Mouse (Mus musculus) embryonic facial prominence, embryonic 12.5 days (tissue): Measurements from ENCODE around the gene Olfr132. TPM values are rescaled to one million over a fixed set of nuclear protein-coding genes. Genes with fewer than 3 reads are reported as not detected.
"Not testable (repeated sequence)": the region's sequence is repeated elsewhere in the genome, so short reads cannot be mapped to it uniquely, and the experiment has no call there.

Experiments
- ATAC-seq: fragments of 200-750 bp; cut with Nextera tagmentation; 2 replicates; pipeline ENCODE4 v1.8.0; 2017; ENCODE audit not compliant: insufficient number of reproducible peaks, insufficient read depth, low FRiP score, low TSS enrichment
- H3K27ac ChIP-seq: fragments of 300-500 bp; sonication (generic); 2 replicates; pipeline ENCODE4 v1.5.1; 2016; ENCODE audit warnings: mild to moderate bottlenecking
- H3K27me3 ChIP-seq: fragments of 300-500 bp; sonication (generic); 2 replicates; pipeline ENCODE4 v1.6.1; 2016; ENCODE audit warnings: mild to moderate bottlenecking, moderate library complexity
- H3K36me3 ChIP-seq: fragments of 300-500 bp; sonication (generic); 2 replicates; pipeline ENCODE4 v1.6.1; 2016; ENCODE audit warnings: mild to moderate bottlenecking
- H3K4me1 ChIP-seq: fragments of 300-500 bp; sonication (generic); 2 replicates; pipeline ENCODE4 v1.6.1; 2016
- H3K4me2 ChIP-seq: fragments of 300-500 bp; sonication (generic); replicated peaks from 2 replicates; pipeline ENCODE4 v1.6.1; 2016; ENCODE audit warnings: mild to moderate bottlenecking, moderate library complexity
- H3K4me3 ChIP-seq: fragments of 300-500 bp; sonication (generic); 2 replicates; pipeline ENCODE4 v1.5.1; 2016; ENCODE audit warnings: mild to moderate bottlenecking
- H3K9ac ChIP-seq: fragments of 300-500 bp; sonication (generic); 2 replicates; pipeline ENCODE4 v1.6.1; 2016; ENCODE audit warnings: mild to moderate bottlenecking, moderate library complexity
- H3K9me3 ChIP-seq: fragments of 300-500 bp; sonication (generic); 2 replicates; pipeline ENCODE4 v1.6.1; 2016; ENCODE audit warnings: mild to moderate bottlenecking, moderate library complexity
- WGBS: fragments of 180-500 bp; shearing (Covaris S2); methylation state at CpG from one replicate; pipeline ENCODE4 v1.1.7; 2016; 5-methylcytosine and 5-hydroxymethylcytosine counted together
- polyA plus RNA-seq: library from polyadenylated mRNA; unstranded; fragments of >200 nt; fragmentation: Nextera tagmentation; extraction: Ambion mirVana; gene quantifications from 2 replicates; pipeline ENCODE4 v1.2.1, GENCODE M21; 2016

The Olfr132 gene
- polyA plus RNA-seq, result not detected in 2 replicates

GRCm38 (mm10) chr17:38134426-38134825 lies at the start of gene Olfr132:
Gene Olfr132, minus strand, starts transcription at chr17:38134526.
- Histone ChIP-seq H3K27ac (no peak within 1 kb of the TSS), H3K9me3 (no peaks in the 10 kb centered on the region)
- WGBS, result 46% methylated on average over 1 of the region's 1 CpGs

GRCm38 (mm10) chr17:38171088-38171487 lies 36.8 kb upstream of the Olfr132 start, which contains the start of gene Olfr134:
Gene Olfr134, plus strand, starts transcription at chr17:38171388.
- Histone ChIP-seq H3K4me2 (no peak within 1 kb of the TSS), H3K4me1 (no peaks in the 10 kb centered on the region), H3K9ac (no peak within 1 kb of the TSS), H3K4me3 (no peak within 1 kb of the TSS), H3K36me3 (no peaks in the 10 kb centered on the region), H3K27me3 (no peaks in the 10 kb centered on the region), H3K9me3 (no peaks in the 10 kb centered on the region), H3K27ac (no peak within 1 kb of the TSS)
- no peak for ATAC-seq
- WGBS, result 69% methylated on average over 3 of the region's 3 CpGs

More at GRCm38 (mm10) chr17:38134426-38134825, at the start of gene Olfr132:
- no peak within 1 kb of the TSS for H3K4me2 ChIP-seq
- no peaks in the 10 kb centered on the region for H3K36me3 ChIP-seq
- H3K27me3 ChIP-seq, result no peaks in the 10 kb centered on the region
- H3K4me3 ChIP-seq, result no peak within 1 kb of the TSS
- H3K9ac ChIP-seq, result no peak within 1 kb of the TSS
- H3K4me1 ChIP-seq, result no peaks in the 10 kb centered on the region
- no peak for ATAC-seq

DNA sequence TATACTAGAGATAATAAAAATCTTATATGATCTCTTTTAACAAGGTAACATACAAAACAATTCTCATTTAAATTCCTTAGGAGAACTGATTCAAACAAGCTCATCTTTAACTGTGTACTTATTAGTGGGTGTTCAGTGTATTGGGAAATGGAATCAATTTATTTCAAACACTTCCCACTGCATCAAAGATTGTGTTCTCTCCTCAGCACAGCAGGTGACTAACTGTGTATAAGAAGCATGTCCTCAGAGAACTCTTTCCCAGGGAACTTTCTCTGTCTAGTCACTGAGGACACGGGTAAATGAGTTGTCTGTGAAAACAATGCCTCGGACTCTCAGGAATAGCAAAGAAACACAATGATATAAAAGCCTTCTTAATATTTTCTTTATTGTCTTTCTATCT lies 10.7 kb upstream of the Olfr132 start, which contains the start of gene Olfr133:
TSS of gene Olfr133 (plus strand) at position 301 of the 400 bp plus-strand sequence.
- no peaks in the 10 kb centered on the region for H3K4me1 ChIP-seq
- H3K4me2 ChIP-seq, result no peak within 1 kb of the TSS
- no peak within 1 kb of the TSS for H3K27ac ChIP-seq
- H3K36me3 ChIP-seq, result no peaks in the 10 kb centered on the region
- H3K4me3 ChIP-seq, result no peak within 1 kb of the TSS
- ATAC-seq, result no peak
- no peak within 1 kb of the TSS for H3K9ac ChIP-seq
- H3K27me3 ChIP-seq, result no peaks in the 10 kb centered on the region
- no peaks in the 10 kb centered on the region for H3K9me3 ChIP-seq
- 82% methylated on average over 2 of the region's 2 CpGs for WGBS

GRCm38 (mm10) chr17:38125371-38125770 lies 9.0 kb downstream of the Olfr132 start:
- not testable (repeated sequence) for H3K4me2 ChIP-seq, H3K27ac ChIP-seq, H3K9ac ChIP-seq, H3K4me1 ChIP-seq, H3K4me3 ChIP-seq, H3K27me3 ChIP-seq, H3K36me3 ChIP-seq, ATAC-seq, H3K9me3 ChIP-seq
- 77% methylated on average over 3 of the region's 3 CpGs for WGBS

DNA sequence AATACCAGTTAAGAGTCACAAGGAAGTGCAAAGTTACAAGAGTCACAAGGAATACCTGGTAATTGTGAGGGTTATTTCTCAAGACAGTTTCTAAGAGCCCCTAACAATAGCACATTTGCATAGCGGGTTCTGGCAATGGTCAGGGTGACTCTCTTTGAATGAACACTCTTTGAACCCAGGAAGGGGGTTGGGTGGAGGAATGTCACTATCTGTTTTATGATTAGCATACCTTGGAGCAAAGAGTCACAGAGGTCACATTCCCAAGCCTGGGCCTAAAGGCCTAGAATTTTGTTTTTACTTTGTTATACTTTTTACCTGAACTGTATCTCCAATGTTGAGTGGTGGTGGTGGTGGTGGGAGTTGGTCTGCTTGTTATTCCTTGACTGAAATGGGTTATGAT lies 10.1 kb downstream of the Olfr132 start:
- H3K4me2 ChIP-seq, H3K9me3 ChIP-seq, H3K9ac ChIP-seq, H3K4me3 ChIP-seq, ATAC-seq, H3K36me3 ChIP-seq, H3K27me3 ChIP-seq, H3K4me1 ChIP-seq, H3K27ac ChIP-seq: not testable (repeated sequence)
- WGBS, result 65% methylated on average over 1 of the region's 1 CpGs

DNA sequence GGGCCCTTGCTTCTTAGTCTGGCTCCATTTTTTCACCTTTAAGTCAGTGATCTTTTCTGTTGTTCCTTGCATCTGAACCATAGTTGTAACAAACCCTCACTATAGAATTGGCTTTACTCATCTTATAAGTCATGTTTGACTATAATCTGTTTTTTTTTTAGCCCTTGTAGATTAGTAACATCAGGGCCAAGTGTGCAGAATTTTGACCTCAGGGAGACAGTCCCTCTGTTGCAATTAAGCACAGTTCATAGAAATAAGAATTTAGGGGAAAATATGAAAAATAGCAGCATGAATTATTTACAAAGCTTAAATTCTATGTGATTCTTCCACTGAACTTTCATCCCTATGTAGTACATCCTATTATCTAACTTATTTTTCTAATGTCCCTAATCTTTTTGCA lies 45.7 kb downstream of the Olfr132 start, which contains the start of gene Olfr131:
TSS of gene Olfr131 (minus strand) at position 101 of the 400 bp plus-strand sequence.
- no peak within 1 kb of the TSS for H3K27ac ChIP-seq
- no peak within 1 kb of the TSS for H3K4me3 ChIP-seq
- H3K27me3 ChIP-seq, result no peaks in the 10 kb centered on the region
- H3K9me3 ChIP-seq, result no peaks in the 10 kb centered on the region
- H3K4me2 ChIP-seq, result no peak within 1 kb of the TSS
- H3K9ac ChIP-seq, result no peak within 1 kb of the TSS
- ATAC-seq, result no peak
- H3K36me3 ChIP-seq, result no peaks in the 10 kb centered on the region
- H3K4me1 ChIP-seq, result no peaks in the 10 kb centered on the region

DNA sequence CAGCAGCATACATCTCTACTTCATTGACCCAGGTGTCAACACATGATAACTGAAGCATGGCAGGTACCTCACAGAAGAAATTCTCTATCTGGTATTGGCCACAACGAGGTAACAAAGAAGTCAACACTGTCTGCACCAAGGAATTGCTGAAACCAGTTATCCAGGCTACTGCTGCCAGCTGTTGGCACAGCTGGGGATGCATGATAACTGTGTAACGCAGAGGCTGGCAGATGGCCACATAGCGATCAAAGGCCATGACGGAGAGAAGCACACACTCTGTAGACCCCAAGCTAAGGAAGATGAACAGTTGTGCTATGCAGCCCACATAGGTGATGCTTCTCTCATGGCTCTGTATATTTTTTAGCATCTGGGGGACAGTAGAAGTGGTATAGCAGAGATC lies 52.0 kb downstream of the Olfr132 start:
- Histone ChIP-seq H3K36me3 (no peaks in the 10 kb centered on the region), H3K4me1 (no peaks in the 10 kb centered on the region), H3K4me3 (no peak overlapping the region), H3K9me3 (0 out of 2 replicates have a peak, but pooled peaks cover 4% of the 10 kb centered on the region), H3K27me3 (no peaks in the 10 kb centered on the region), H3K9ac (no peak overlapping the region), H3K4me2 (no peak overlapping the region), H3K27ac (no peak overlapping the region)
- WGBS, result 86% methylated on average over 4 of the region's 4 CpGs
- ATAC-seq, result no peak

Other genes starting within 250 kb of the Olfr132 start
- not detected in 2 replicates for gene Olfr127, start 234.1 kb downstream of the Olfr132 start, polyA plus RNA-seq
- gene Olfr128, start 214.0 kb downstream of the Olfr132 start, polyA plus RNA-seq, result not detected in 2 replicates
- gene Olfr761, start 181.4 kb downstream of the Olfr132 start, polyA plus RNA-seq, result not detected in 2 replicates
- gene Olfr129, start 74.4 kb downstream of the Olfr132 start, polyA plus RNA-seq, result not detected in 2 replicates
- gene Olfr130, start 70.6 kb downstream of the Olfr132 start, polyA plus RNA-seq, result not detected in 2 replicates
- gene Olfr131, start 45.8 kb downstream of the Olfr132 start, polyA plus RNA-seq, result not detected in 2 replicates
- gene Olfr133, start 10.8 kb upstream of the Olfr132 start, polyA plus RNA-seq, result not detected in 2 replicates
- not detected in 2 replicates for gene Olfr134, start 36.9 kb upstream of the Olfr132 start, polyA plus RNA-seq
- not detected in 2 replicates for gene Olfr135, start 69.8 kb upstream of the Olfr132 start, polyA plus RNA-seq
- gene Olfr138, start 126.5 kb upstream of the Olfr132 start, polyA plus RNA-seq, result not detected in 2 replicates
- gene Olfr137, start 173.0 kb upstream of the Olfr132 start, polyA plus RNA-seq, result not detected in 2 replicates
- not detected in 2 replicates for gene Olfr136, start 195.3 kb upstream of the Olfr132 start, polyA plus RNA-seq